Mouse (Mus musculus): ENCODE data around the gene Poldip3.

Poldip3 gene

DNA sequence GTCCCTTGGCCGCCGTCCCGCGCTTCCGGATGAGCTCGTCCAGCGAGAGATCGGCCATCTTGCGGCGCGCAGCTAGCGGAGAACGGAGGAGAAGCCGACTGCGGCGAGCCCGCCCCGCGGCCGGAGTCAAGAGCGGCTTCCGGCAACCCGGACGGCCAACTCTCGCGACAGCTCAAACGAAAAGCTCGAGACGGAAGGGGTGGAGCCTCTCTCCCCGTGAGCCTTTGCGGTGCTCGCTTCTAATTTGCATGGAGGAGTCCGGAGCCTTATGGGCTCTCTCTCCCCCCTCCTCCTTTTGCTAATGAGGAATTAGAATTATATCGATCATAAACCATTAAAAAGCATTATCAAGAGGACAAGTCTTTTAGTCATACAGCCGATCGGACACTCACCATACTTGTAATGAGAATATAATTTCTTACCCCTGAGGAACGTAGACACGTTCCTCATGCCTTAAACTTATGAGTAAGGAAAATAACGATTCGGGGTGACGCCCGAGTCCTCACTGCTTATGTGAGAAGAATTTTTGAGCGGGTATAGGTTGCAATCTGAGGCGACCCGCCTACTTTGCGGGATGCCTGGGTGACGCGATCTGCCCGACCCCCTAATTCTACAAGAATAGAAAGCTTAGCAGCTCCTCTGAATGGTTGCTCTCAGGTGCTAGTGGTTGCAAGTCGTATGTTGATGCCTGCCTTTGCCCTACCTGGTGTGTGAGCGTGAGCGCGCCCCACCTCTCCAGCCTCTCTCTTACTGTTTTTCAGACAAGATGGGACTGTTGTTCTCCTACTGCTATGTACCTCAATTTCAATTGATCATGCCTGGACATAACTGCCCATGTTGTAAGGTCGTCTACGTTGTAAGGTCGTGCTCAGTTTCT lies at the start of gene Poldip3:
Gene Poldip3 (minus strand): TSS at position 189 of the 877 bp plus-strand sequence.
- DNase-seq, result peak; percentile 98

GRCm38 (mm10) chr15:83193413-83193812 lies 44.2 kb upstream of the Poldip3 start:
- no peak for DNase-seq

- DNase-seq, result no peak
Observed at GRCm38 (mm10) chr15:83182351-83182750, 33.2 kb upstream of the Poldip3 start.

DNA sequence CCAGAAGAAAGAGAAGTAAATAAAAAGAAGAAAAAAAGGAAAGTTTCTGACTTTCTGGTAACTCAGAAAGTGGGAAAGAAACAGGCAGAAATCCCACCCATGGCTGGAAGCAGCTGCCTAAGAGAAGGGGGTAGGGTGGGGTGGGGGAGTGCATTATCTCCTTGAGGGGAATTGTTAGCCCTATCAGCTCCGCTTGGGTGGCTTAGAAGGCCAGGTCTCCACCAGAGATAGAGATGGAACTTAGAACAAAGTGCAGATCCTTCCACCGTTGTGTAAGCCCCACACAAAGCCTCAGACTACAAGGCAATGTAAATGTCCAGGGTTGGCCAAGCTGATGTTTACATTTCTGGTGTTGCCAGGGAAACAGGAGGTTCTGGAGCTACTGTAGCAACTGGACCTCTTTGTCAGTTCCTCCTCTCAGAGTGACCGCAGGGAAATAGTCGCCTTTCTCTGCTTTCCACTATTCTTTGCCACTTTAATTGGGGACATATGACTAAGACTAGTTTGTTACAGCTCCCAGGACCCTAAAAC lies 32.7 kb upstream of the Poldip3 start:
- DNase-seq, result no peak

GRCm38 (mm10) chr15:83180004-83180403 lies 30.8 kb upstream of the Poldip3 start:
- DNase-seq, result no peak

DNA sequence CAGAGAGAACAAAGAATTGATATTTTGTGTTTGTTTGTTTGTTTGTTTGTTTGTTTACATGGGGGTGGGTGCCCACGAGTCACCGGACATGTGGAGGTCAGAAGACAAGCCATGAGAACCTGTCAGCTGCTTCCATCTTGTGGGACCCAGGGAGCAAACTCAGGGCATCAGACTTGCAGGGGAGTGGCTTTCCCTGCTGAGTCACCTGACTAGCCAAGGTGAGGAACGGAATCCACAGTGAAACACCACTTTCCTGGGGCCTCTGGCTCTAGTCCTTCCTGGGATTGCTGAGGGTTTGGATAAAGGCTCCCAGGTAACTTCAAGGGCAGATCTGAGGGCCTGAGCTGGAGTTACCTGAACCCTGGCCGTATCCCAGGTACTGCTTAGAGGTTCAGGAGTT lies 27.5 kb upstream of the Poldip3 start:
- DNase-seq, result no peak

DNA sequence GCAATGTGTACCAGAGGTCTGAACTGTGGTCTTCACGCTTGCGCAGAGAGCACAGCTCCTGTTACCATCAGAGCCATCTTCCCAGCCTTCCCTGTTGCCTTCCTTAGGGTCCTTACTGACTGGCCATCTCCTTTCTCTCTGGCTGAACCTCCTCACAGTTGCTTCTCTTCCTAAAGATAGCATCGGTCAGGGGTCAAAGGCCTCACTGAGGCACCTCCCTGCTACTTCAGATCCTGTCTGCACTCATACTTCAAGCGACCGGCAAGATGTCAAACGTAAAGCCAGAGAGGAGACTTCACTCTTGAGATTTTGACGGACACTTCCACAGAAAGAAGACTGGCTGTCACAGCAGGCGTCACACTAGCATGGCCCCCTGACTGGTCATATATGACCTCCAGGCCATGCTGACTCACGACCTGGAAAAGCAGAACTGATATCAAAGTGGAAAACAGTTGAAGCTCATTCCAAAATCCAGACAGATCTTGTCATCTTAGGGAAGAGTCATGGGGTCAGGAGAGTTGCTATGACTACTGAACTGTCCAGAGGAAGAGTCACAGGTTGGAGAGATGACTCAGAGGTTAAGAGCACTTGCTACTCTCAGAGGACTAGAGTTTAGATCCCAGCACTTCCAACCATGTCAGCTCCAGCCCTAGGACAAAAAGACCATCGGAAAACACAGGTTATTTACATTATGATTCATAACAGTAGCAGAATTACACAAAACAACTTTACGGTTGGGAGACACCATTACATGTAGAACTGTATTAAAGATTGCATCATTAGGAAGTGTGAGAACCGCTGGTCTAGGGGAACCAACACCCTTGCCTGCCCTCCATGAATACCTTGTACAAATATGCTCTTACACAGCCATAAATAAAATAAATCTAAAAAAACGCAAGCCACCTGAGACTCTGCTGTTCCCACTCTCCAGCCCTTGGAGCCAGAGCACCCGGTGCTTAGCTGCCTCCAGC lies 25.0 kb upstream of the Poldip3 start:
- no peak for DNase-seq

- peak; percentile 12 for DNase-seq
Observed at GRCm38 (mm10) chr15:83172492-83173429, 23.6 kb upstream of the Poldip3 start, which contains the start of gene Cyb5r3. Gene Cyb5r3, minus strand, starts transcription at chr15:83172592.

GRCm38 (mm10) chr15:83171712-83172481 lies 22.7 kb upstream of the Poldip3 start:
- peak; percentile 98 for DNase-seq

DNA sequence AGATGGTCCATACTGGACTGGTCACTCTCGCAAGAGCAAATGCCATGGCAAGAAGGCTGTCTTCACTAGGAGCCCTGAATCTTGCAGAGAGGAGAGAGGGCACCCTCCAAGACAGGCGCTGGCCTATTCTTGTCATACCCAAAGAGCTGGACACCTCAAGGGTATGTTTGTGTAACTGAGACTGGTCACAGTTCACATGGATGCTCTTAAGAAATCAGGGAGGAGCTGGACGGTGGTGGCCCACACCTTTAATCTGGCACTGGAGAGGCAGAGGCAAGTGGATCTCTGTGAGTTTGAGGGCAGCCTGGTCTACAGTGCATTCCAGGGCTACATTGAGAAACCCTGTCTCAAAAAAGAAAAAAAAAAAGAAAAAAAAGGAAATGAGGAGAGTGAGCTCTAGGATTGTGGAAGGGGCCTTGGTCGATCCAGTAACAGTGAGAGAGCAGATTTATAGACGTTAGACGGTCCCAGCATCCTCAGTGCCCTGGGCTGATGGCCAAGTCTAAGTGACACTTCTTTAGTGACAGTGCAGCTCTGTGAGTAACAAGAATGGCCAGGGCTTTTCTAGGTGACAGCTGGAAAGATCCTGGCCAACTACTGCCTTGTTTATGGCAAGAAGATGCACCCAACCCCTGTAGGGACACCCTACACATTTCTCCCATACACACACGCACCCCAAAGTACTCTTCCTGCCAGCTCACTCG lies 21.9 kb upstream of the Poldip3 start:
- DNase-seq, result peak; percentile 32

DNA sequence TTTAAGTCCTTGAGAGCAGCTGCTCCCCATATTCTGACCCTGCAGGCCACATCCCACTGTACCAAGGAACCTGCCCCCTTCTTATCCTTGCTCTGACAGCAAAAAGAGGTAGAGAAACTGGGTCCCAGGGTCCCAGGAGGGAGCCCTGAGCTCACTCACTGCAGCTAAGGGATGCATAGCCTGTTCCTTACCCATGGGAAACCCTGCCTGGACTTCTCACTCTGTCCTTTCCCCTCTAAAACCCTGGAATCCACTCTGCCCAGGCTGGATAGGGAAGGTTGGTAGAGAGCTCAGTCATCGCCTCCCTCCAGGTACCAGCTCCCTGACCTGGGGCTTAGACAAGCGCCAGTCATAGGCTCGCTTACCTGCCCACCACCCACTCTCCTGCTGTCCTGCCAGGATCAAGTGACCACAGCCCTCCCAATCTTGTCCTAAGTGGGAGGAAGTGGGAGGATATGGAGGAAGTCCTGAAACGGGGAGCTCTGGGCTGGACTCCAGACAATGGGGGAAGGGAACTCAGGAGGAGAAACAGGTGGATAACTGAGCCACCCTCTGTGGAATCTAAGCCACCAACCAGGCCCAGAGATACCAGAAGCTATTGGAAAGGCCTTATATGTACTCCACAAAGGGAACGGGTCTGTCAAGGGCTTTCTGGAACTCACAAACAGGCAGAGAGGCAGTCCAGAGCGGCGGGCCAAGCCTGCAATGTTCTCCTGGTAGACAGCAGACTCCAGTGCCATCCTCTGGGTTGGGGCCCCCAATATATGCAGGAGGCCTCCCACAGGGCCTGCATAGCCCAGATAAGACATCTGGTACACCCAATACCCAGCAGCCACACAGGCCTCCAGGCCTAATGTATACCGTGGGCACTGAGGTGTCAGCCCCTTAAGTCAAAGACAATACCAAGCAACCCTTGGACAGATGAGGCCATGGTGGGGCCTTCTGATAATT lies 20.9 kb upstream of the Poldip3 start:
- peak; percentile 72 for DNase-seq

DNA sequence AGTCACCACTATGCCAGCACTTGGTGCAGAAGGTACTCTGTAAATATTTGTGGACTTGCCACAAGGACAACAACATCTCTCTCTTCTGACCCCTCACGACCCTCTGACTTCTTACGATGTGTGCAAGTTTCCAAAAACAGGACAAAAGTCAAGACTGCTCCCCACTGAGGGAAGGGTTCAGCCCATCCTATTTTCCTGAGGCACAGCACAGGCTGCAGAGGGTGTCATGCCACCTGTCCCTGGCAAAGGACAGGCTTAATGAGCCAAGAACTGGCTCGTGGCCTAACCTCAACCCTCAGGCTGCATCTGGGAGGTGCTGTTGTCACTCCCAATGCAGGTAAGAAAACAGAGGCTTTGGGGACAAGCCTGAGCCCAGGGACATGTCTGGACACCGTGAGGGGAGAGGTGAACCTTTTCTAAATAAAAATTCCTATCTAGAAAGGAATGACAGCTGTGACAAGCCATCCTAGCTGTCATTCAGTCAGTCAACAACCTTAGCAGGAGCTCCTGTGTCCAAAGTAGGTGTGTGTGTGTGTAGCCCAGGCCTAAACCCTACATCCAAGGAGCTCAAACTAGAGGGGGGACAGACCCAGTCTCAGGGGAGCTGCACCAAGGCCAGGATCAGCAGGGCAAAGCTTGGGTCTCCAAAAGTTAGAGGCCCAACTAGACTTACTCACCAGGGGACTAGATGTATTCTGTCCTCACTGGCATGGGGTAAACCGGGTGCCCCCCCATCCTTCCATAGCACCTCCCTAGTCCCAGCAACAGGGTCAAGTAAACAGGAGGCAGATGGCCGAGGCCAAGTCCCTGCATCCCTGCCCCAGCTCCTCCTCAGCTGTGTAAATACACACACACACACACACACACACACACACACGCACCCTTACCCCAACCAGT lies 19.9 kb upstream of the Poldip3 start:
- peak; percentile 87 for DNase-seq

- DNase-seq, result no peak
Observed at GRCm38 (mm10) chr15:83168311-83168710, 19.1 kb upstream of the Poldip3 start.

DNA sequence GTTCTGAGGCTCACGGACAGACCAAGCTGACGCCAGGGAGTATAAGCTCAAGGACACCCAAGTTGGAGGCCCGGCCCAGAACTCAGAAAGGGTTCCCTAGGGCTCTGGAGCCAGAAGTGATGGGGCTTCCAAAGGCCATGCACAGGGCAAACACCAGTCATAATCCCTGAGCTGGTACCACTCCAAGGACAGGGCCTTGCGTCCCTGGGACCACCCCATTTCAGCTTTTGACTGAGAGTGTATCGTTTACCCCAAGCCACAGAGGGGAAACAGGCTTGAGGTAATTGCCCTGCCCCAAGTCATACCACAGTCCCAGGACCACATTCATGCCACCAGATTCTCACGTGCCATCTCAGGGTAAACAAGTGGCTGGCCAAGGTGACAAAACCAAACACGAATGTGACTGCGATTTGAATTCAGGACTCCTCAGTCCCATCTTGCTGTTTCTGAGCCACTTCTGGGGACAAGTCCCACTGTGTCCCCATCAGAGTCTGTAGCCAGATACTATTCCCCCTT lies 18.4 kb upstream of the Poldip3 start:
- DNase-seq, result peak; percentile 31

DNA sequence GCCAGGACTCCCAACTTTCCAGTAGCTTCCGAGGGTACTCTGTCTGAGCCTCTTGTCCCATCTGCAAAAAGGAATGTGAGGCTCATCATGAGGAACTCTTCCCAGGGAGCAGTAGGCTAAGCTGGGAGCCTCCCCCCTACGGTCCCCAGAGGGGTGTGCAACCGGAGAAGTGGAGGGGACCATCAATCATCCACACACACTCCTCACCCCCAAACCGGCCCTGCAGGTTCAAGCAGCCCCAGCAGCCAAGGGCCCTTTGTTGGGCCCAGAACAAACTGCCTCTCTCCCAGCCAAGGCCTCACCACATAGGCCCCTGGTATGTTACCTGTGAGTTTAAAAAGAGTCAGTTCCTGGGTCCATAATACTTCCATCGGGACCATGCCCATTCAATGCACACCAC lies 17.9 kb upstream of the Poldip3 start:
- DNase-seq, result peak; percentile 22

GRCm38 (mm10) chr15:83166642-83167041 lies 17.5 kb upstream of the Poldip3 start:
- peak; percentile 38 for DNase-seq

DNA sequence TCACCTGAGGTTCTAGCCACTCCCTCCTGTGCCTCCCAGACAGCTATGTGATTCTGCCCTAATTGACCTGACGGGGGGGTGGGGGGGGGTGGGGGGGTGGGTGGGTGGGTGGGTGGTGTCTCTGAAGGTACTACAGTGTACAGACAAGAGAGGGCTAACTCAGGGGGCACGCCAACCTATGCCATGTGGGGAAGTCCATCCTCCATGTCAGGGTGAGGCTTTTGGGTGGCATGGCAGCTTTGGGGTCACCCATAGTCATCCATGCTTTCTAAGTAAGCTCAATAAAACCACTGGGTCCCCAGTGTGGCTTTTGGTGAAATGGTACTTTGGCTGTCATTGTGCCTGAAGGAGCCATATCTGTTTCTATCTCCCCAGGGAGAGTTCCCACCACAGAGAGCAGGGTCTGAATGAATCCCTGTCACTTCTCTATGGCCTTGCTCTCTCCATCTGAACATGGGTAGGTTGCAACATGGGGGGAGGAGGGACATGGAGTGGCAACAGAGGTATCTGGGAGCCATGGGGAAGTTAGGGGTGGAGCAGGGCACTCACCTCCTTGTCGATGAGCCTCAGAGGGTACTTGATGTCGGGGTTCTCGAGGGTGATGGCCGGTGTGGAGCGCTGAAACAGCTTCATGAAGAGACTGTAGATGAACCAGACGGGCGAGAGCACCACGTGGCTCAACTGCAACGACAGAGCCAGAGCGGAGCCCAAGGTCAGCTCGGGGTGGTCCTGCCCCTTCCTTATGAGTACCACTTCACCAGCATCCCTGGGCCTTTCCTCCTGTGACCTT lies 16.5 kb upstream of the Poldip3 start:
- DNase-seq, result peak; percentile 29

All from cerebellum, adult 11-12 months (tissue).